Mouse (Mus musculus): ENCODE measurements at regions not wholly inside any gene's neighbourhood (a gene's known extent, or its start where the extent isn't known, plus 50 kb on each side); places are given as distances from the start of the nearest gene placed in this dataset.

- no peak for DNase-seq (ENCODE audit: low spot score)
Observed at GRCm38 (mm10) chr15:68635633-68636032, 2134.9 kb upstream of the Lrrc6 start.

GRCm38 (mm10) chr15:68626976-68627375 is 2126.3 kb upstream of the Lrrc6 start:
- DNase-seq (ENCODE audit: low spot score): no peak

GRCm38 (mm10) chr15:68624831-68625230 is 2124.1 kb upstream of the Lrrc6 start:
- no peak for DNase-seq (ENCODE audit: low spot score)

- DNase-seq (ENCODE audit: low spot score): no peak
Observed at GRCm38 (mm10) chr15:68620417-68621214, 2119.9 kb upstream of the Lrrc6 start.

- no peak for DNase-seq (ENCODE audit: low spot score)
Observed at GRCm38 (mm10) chr15:68606110-68606791, 2105.5 kb upstream of the Lrrc6 start.

GRCm38 (mm10) chr15:68605478-68605877 is 2104.8 kb upstream of the Lrrc6 start:
- DNase-seq (ENCODE audit: low spot score): no peak

- no peak for DNase-seq (ENCODE audit: low spot score)
Observed at GRCm38 (mm10) chr15:68582177-68582576, 2081.5 kb upstream of the Lrrc6 start.

- no peak for DNase-seq (ENCODE audit: low spot score)
Observed at GRCm38 (mm10) chr15:68579486-68579885, 2078.8 kb upstream of the Lrrc6 start.

- DNase-seq (ENCODE audit: low spot score): no peak
Observed at GRCm38 (mm10) chr15:68560654-68561053, 2059.9 kb upstream of the Lrrc6 start.

GRCm38 (mm10) chr15:68556133-68556532 is 2055.4 kb upstream of the Lrrc6 start:
- DNase-seq (ENCODE audit: low spot score): no peak

GRCm38 (mm10) chr15:68536055-68536325 is 2035.3 kb upstream of the Lrrc6 start:
- DNase-seq (ENCODE audit: low spot score): no peak

GRCm38 (mm10) chr15:68535297-68536054 is 2034.8 kb upstream of the Lrrc6 start:
- DNase-seq (ENCODE audit: low spot score): no peak

- no peak for DNase-seq (ENCODE audit: low spot score)
Observed at GRCm38 (mm10) chr15:68520759-68521158, 2020.0 kb upstream of the Lrrc6 start.

- DNase-seq (ENCODE audit: low spot score): no peak
Observed at GRCm38 (mm10) chr15:68512431-68512830, 2011.7 kb upstream of the Lrrc6 start.

GRCm38 (mm10) chr15:68508190-68508589 is 2007.5 kb upstream of the Lrrc6 start:
- DNase-seq (ENCODE audit: low spot score): no peak

- no peak for DNase-seq (ENCODE audit: low spot score)
Observed at GRCm38 (mm10) chr15:68506093-68506492, 2005.4 kb upstream of the Lrrc6 start.

GRCm38 (mm10) chr15:68496438-68496837 is 1995.7 kb upstream of the Lrrc6 start:
- no peak for DNase-seq (ENCODE audit: low spot score)

- DNase-seq (ENCODE audit: low spot score): no peak
Observed at GRCm38 (mm10) chr15:68484789-68485188, 1984.1 kb upstream of the Lrrc6 start.

- DNase-seq (ENCODE audit: low spot score): no peak
Observed at GRCm38 (mm10) chr15:68477745-68478144, 1977.0 kb upstream of the Lrrc6 start.

GRCm38 (mm10) chr15:68471928-68472327 is 1971.2 kb upstream of the Lrrc6 start:
- DNase-seq (ENCODE audit: low spot score): no peak

GRCm38 (mm10) chr15:68462851-68463250 is 1962.1 kb upstream of the Lrrc6 start:
- no peak for DNase-seq (ENCODE audit: low spot score)

- DNase-seq (ENCODE audit: low spot score): no peak
Observed at GRCm38 (mm10) chr15:68457239-68457638, 1956.5 kb upstream of the Lrrc6 start.

GRCm38 (mm10) chr15:68451971-68452370 is 1951.3 kb upstream of the Lrrc6 start:
- DNase-seq (ENCODE audit: low spot score): no peak
